Mouse (Mus musculus) testis, adult 2 months (tissue): ENCODE results near the gene Epha6.

Experiments used
- CTCF ChIP-seq: fragments of 200-500 bp; IDR thresholded peaks from 2 replicates; pipeline ENCODE4 v1.5.1; 2012; ENCODE audit warnings: low read depth, mild to moderate bottlenecking, inconsistent platforms, low read length, moderate library complexity; ENCODE audit not compliant: control insufficient read depth, insufficient read depth, insufficient replicate concordance
- POLR2A ChIP-seq: fragments of 200-500 bp; IDR thresholded peaks from 2 replicates; pipeline ENCODE4 v1.6.1; 2012; ENCODE audit warnings: low read depth, mild to moderate bottlenecking, inconsistent platforms, low read length, moderate library complexity; ENCODE audit not compliant: control insufficient read depth

DNA sequence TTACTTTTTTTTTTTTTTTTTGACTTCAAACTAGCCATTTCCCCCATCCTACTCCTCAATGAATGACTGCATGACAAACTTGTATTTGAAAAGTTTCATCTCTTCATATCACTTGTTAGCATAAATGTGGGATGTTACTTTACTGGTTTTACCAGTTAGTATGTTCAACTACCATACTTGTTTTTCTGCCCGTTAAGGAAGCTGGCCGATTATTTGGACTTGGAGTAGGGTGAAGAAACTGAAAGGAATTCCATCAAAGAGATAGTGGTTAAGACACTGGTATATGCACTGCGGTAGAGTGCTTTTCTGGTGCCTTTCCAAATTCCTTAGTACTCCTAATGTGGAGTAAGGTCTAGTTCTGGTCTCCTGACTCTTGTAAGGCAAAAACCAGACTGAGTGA, 965.3 kb downstream of the Epha6 start:
- TF ChIP-seq CTCF: no peak
- TF ChIP-seq POLR2A: no peak
